Mouse (Mus musculus) heart, adult 2 months (tissue): ENCODE measurements around the gene Tmprss2.

Experiments
- EP300 ChIP-seq: fragments of 200-500 bp; IDR thresholded peaks from 2 replicates; pipeline ENCODE4 v1.6.1; 2011; ENCODE audit warnings: low read depth, low read length, control low read depth; ENCODE audit not compliant: insufficient read depth
- POLR2A ChIP-seq: fragments of 200-500 bp; IDR thresholded peaks from 2 replicates; pipeline ENCODE4 v1.6.1; 2011; ENCODE audit warnings: mild to moderate bottlenecking, low read depth, low read length, control low read depth; ENCODE audit not compliant: insufficient read depth

GRCm38 (mm10) chr16:97610939-97611338, at the start of gene Tmprss2:
- TF ChIP-seq POLR2A = no peak
- TF ChIP-seq EP300 = no peak
